Mouse (Mus musculus): ENCODE measurements around the gene Mzf1. TPM values are rescaled to one million over a fixed set of nuclear protein-coding genes. Genes with fewer than 3 reads are reported as not detected.
A peak's percentile ranks its signal among the peaks of the same experiment; 100 is the strongest.
"Not testable (repeated sequence)": the region's sequence is repeated elsewhere in the genome, so short reads cannot be mapped to it uniquely, and the experiment has no call there.

Gene Mzf1
- 10 to 100 TPM; 13.7 to 14.9 TPM for total RNA-seq (2021)

DNA sequence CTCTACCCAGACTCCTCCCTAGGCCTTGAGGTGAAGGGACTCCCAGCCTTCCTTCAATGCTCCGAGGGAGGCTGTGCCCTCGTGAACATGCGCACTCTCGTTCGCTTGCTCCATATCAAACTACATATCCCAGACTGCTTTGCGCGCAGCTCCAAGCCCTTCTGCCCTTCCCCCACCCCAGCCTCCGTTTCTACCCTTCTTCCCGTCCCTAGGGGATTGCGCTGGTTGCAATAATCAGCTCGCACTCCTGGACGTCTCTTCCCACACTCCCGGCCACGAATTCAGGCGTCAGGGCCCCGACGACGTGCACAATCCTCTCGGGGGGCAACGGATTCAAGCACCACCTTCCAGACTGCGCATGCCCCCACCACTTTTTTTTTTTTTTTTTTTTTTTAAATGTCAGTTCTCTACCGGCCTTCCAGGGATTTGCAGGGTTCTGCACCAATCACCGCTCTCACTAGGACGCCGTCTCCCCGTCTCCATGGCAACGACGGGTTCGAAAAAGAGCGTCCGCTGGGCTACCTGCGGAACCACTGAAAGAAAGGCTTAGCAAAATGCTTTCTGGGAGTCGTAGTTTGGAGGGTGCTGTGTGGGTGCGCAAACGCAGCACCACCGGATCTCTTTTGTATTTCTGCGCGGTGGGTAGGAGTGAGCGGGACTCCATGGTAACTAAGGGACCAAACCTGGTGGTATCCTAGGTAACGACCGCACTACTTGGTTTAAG is at the start of gene Mzf1:
TSS of gene Mzf1 (minus strand) at position 478 of the 724 bp plus-strand sequence.
- DNase-seq (ENCODE audit: low spot score in 2 of 2) = peak; percentile 96 to 99
- intact Hi-C loops (cut with DNase I) = loop anchor here (5.0 to 10.0 kb wide), 3 partner anchors 223 to 240 kb away; partner anchors contain the start of genes Lig1, Zfp329 and Zswim9

DNA sequence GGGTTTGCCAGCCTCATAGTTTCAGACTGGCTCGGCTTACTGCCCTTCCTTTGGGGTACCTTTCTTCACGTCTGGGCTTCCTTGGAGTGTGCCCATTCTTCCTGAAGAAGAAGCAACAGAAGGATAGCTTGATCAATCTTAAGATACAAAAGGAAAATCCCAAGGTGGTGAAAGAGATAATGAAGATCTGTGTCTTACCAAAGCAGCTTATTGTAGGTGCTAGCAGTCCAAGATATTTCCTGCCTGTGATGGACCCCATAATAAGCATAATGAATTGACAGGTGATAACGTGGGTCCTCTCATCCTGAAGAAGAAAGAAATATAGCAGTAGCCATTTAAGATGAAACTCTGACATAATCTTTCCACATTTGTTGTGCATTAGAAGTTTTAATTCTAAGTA is 40.5 kb upstream of the Mzf1 start, which contains the start of gene Vmn1r85:
TSS of gene Vmn1r85 (minus strand) at position 101 of the 400 bp plus-strand sequence.
- no peak for DNase-seq (ENCODE audit: low spot score in 2 of 2)
- intact Hi-C loops (cut with DNase I) = no loop called here

- intact Hi-C loops (cut with DNase I) = loop anchor here (2.0 to 5.0 kb wide), 2 partner anchors 439 to 1245 kb away; no protein-coding TSS in a partner anchor
- DNase-seq (ENCODE audit: low spot score in 2 of 2) = no peak
Measured at GRCm38 (mm10) chr7:13072293-13072692, 17.7 kb upstream of the Mzf1 start.

- intact Hi-C loops (cut with DNase I); DNase-seq (ENCODE audit: low spot score in 2 of 2): not testable (repeated sequence)
Measured at GRCm38 (mm10) chr7:13063399-13063798, 8.8 kb upstream of the Mzf1 start.

DNA sequence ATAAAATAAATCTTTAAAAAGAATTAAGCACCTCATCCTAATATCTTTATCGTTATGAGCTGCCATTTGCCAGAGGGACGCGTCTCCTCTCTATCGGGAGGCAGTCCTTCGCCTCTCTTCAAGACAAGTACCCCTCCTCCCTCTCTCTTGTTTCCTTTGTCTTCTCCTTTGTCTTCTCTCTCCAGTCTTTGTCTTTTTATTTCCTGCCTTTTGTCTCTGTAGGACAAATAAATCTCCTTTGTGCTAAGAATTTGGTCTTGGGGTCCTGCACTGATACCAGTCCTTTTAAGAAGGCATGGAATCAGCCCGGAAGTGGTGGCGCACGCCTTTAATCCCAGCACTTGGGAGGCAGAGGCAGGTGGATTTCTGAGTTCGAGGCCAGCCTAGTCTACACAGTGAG is 5.0 kb upstream of the Mzf1 start:
- intact Hi-C loops (cut with DNase I) = loop anchor here (5.0 to 10.0 kb wide), 2 partner anchors 228 to 245 kb away; partner anchors contain the start of gene Zfp329
- DNase-seq (ENCODE audit: low spot score in 2 of 2) = no peak

GRCm38 (mm10) chr7:13056913-13057700 is 2.5 kb upstream of the Mzf1 start:
- DNase-seq (ENCODE audit: low spot score in 2 of 2) = no peak
- intact Hi-C loops (cut with DNase I) = loop anchor here (5.0 to 10.0 kb wide), 2 partner anchors 230 to 242 kb away; partner anchors contain the start of gene Zfp329

DNA sequence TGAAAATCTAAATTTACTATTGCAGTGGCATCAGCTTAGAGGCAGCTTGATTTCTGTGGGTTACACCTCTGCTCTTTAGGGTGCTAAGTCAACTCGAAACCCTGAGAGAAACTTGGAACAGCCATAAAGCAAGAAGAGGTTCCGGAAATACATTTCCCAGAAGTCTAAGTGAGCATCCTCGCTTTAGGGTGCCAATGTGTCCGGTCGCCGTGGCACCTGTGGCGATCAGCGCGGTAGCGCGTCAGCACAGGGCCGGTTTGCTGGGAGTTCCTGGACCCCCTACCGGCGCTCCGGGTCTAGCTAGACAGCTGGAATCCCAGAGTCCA is 640 bp downstream of the Mzf1 start:
- intact Hi-C loops (cut with DNase I) = loop anchor here (5.0 to 10.0 kb wide), 2 partner anchors 223 to 239 kb away; partner anchors contain the start of genes Lig1, Zfp329 and Zswim9
- DNase-seq (ENCODE audit: low spot score in 2 of 2) = no peak

DNA sequence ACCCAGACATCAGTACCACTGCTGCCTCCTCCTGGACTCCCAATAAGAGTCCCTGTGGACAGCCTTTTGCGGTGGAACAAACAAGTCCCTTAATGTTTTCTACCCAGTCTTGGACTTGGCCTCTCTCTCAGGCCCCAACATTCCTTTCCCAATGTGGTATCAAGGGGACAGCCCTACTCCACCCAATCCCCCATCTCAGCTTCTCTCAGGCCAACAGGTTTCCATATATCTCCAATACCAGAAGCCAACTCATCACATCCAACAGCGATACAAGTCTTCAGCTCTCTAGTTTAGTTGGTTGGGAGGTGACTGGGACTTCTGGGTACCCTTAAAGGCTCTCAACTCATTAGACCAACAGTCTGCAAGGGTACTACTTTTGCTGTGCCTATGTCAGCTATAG is 1.1 kb downstream of the Mzf1 start:
- DNase-seq (ENCODE audit: low spot score in 2 of 2) = no peak
- intact Hi-C loops (cut with DNase I) = loop anchor here (5.0 to 10.0 kb wide), 2 partner anchors 224 to 239 kb away; partner anchors contain the start of genes Lig1, Zfp329 and Zswim9

GRCm38 (mm10) chr7:13053001-13053400 is 1.6 kb downstream of the Mzf1 start:
- no peak for DNase-seq (ENCODE audit: low spot score in 2 of 2)
- intact Hi-C loops (cut with DNase I) = loop anchor here (5.0 to 10.0 kb wide), 2 partner anchors 224 to 238 kb away; partner anchors contain the start of genes Lig1, Zfp329 and Zswim9

DNA sequence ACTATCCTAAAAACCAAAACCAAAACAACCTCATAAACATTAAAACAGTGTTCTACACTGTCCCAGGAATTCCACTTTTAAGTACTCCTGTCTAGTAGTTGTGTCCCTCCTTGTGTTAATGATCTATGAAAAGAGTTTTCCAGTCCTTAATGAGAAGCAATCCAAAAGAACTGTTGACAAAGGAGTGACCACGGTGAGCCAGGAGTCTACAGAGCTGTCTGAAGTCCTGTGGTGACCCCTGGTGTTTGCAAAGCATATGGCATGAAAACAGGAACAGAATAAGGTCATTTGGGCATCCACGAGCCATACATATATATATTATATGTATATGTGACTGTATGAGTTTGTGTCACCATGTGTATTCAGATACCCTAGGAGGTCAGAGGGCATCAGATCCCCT is 8.5 kb downstream of the Mzf1 start:
- DNase-seq (ENCODE audit: low spot score in 2 of 2) = peak in 1 of 2 experiments; percentile 37
- intact Hi-C loops (cut with DNase I) = loop anchor here (1.0 to 2.0 kb wide), 2 partner anchors 37 to 133 kb away; no protein-coding TSS in a partner anchor

DNA sequence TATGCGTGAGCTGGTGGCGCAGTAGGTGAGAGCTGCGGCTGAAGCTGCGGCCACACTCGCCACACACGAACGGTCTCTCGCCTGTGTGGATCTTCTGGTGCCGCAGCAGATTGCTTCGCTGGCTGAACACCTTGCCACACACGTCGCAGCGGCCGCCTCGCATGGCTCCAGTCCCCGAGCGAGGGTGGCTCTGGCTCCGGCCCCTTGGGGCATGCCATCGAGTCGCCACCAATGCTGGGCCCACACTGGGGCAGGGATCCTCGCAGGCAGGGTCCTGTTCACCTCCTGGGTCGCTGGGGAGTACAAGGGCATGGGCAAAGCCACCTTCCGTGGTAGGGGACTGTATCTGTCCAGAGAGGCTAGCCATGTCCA is 10.3 kb downstream of the Mzf1 start:
- no peak for DNase-seq (ENCODE audit: low spot score in 2 of 2)
- intact Hi-C loops (cut with DNase I) = no loop called here

- DNase-seq (ENCODE audit: low spot score in 2 of 2) = peak; percentile 54 to 56
- intact Hi-C loops (cut with DNase I) = no loop called here
Measured at GRCm38 (mm10) chr7:13043445-13044253, 10.9 kb downstream of the Mzf1 start.

DNA sequence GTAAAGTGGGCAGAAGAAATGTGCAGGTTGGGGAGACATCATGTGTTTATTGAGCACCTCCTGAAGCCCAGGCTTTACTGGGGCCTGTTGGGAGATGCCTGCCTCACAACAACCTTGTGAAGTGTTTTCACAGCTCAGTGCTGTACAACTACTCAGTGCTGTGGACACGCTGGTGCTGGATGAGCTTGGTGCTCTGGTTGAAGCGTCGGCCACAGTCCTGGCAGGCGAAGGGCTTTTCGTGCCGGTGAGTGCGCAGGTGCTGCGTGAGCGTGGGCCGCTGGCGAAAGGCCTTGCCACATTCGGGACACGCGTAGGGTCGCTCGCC is 11.5 kb downstream of the Mzf1 start:
- peak in 1 of 2 experiments; percentile 9 for DNase-seq (ENCODE audit: low spot score in 2 of 2)
- intact Hi-C loops (cut with DNase I) = no loop called here

DNA sequence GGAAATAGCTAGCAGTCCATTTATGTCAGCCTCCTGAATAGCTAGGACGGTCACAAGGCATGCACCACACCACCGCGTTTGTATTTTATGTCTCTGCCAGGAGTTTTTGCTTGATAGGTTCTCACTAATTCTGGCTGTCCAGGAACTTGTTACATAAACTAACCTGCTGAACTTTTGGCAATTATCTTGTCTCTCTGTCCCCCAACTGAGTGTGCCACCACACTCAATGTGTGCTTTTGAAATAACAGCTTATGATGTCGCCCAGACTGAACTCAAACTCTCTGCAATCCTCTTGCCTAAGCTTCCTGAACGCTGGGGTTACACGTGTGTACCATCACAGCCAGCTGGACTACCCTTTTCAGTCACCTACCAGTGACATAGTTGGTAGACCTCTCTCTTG is 12.1 kb downstream of the Mzf1 start:
- intact Hi-C loops (cut with DNase I) = no loop called here
- DNase-seq (ENCODE audit: low spot score in 2 of 2) = no peak

DNA sequence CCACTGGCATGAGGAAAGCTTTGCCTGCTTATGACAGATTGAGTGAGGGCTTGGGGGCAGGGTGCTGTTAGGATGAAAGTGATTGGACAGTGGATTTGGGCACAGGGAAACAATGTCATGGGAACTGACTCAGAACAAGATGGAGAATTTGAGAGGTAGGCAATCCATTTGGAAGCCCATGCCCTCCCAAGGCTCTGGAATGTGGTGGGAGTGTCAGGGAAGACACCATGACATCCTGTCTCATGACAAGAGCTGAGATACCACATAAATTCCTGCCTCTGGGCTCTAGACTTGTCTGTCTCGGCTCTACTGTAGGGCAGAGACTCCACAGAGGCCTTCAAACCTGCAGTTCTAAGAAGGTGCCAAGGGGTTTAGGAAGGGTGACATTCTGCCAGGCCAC is 13.3 kb downstream of the Mzf1 start:
- DNase-seq (ENCODE audit: low spot score in 2 of 2) = no peak
- intact Hi-C loops (cut with DNase I) = no loop called here

DNA sequence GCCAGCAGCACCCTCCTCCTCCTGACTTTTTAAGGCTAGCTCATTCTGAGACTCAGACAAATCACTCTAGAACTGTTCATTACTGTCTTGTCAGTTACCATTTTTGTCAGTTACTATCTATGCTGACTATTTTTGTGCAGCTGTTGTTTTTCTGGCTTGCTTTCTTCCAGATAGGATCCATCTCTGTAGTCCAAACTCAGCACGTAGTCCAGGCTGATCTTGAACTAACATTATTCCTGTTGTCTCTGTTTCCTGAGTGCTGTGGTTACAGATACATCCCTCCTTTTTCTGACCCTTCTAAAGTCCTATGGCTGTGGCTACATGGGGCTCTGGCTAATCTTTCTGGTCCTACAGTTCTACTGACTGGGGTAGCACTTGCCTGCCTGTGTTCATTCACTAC is 15.4 kb downstream of the Mzf1 start:
- no peak for DNase-seq (ENCODE audit: low spot score in 2 of 2)
- intact Hi-C loops (cut with DNase I) = loop anchor here (5.0 to 10.0 kb wide), 3 partner anchors 62 to 554 kb away; partner anchors contain the start of genes Rps5 and Zfp446

- intact Hi-C loops (cut with DNase I) = loop anchor here (5.0 to 10.0 kb wide), 3 partner anchors 61 to 554 kb away; partner anchors contain the start of genes Rps5 and Zfp446
- DNase-seq (ENCODE audit: low spot score in 2 of 2) = peak in 1 of 2 experiments; percentile 27
Measured at GRCm38 (mm10) chr7:13038621-13039169, 15.9 kb downstream of the Mzf1 start.

DNA sequence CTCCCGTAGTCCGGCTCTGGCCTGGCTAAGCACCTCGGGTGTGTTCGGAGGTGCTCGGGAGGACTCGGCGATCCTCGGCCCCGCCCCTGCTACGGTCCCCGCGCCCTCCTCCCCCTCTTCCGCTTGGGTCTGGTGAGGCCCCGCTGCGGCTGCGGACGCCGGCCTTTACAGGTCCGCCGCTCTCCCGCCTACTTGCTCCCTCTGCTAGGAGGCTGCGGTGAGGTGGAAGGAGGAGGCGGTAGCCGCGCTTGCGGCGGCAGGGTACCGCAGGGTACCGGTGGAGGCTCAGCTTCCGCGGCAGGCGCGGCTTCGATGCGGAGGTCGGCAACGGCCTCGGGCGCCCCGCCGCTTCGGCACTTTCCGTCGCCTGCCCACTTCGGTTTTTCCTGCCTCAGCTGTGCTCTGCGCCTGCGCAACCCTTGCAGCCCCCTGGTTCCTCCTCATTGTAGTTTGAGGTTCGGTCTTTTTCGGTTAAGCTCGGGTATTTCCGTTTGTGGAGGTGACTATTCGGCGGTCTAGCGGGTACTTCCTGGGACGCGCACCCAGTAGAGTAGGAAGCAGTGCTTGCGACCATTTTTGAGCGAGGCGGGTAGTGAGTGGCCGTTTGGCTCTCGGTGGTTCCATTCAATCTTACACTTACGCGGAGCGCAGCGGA is 16.5 kb downstream of the Mzf1 start, which contains the start of gene Ube2m:
TSS of gene Ube2m (minus strand) at position 375 of the 655 bp plus-strand sequence.
- intact Hi-C loops (cut with DNase I) = loop anchor here (5.0 to 10.0 kb wide), 3 partner anchors 61 to 553 kb away; partner anchors contain the start of genes Rps5 and Zfp446
- peak; percentile 100 for DNase-seq (ENCODE audit: low spot score in 2 of 2)
